Mouse (Mus musculus) kidney, adult 10 weeks (tissue): ENCODE results near the gene Anapc2. TPM values are rescaled to one million over a fixed set of nuclear protein-coding genes. Genes with fewer than 3 reads are reported as not detected.

Experiments
- polyA plus RNA-seq: library from polyadenylated mRNA; stranded (reverse); fragments of 350-450 nt; fragmentation: Illumina TruSeq; extraction: RNeasy Lipid Tissue Mini Kit (QIAGEN cat#74804); gene quantifications from one replicate; pipeline ENCODE4 v1.2.3, GENCODE M21; 2014; ENCODE audit warnings: low read depth, low replicate concordance

Gene Anapc2
- polyA plus RNA-seq, result 4.5 TPM

GRCm38 (mm10) chr2:25271827-25272511 is at the start of gene Anapc2, which contains the start of gene Ssna1:
TSS of gene Anapc2 (plus strand) at chr2:25272478.
TSS of gene Ssna1 (minus strand) at chr2:25272438.

GRCm38 (mm10) chr2:25224492-25224765 is 47.8 kb upstream of the Anapc2 start, which contains the start of gene Tubb4b:
TSS of gene Tubb4b (minus strand) at chr2:25224702.

GRCm38 (mm10) chr2:25234050-25234449 is 38.2 kb upstream of the Anapc2 start, which contains the start of gene Slc34a3:
TSS of gene Slc34a3 (minus strand) at chr2:25234364.

GRCm38 (mm10) chr2:25236614-25237013 is 35.7 kb upstream of the Anapc2 start, which contains the start of gene Rnf224:
TSS of gene Rnf224 (minus strand) at chr2:25236787.

GRCm38 (mm10) chr2:25242101-25242506 is 30.2 kb upstream of the Anapc2 start, which contains the start of the genes Rnf208 and Cysrt1:
TSS of gene Rnf208 (plus strand) at chr2:25242255.
TSS of gene Cysrt1 (minus strand) at chr2:25242452.

GRCm38 (mm10) chr2:25246183-25247072 is 25.9 kb upstream of the Anapc2 start, which contains the start of gene AL732309.1:
TSS of gene AL732309.1 (minus strand) at chr2:25246863.

GRCm38 (mm10) chr2:25255284-25255779 is 16.9 kb upstream of the Anapc2 start, which contains the start of gene Tmem203:
TSS of gene Tmem203 (plus strand) at chr2:25255439.

GRCm38 (mm10) chr2:25262291-25262767 is 9.9 kb upstream of the Anapc2 start, which contains the start of gene Tprn:
TSS of gene Tprn (plus strand) at chr2:25262618.

GRCm38 (mm10) chr2:25287927-25288649 is 15.8 kb downstream of the Anapc2 start, which contains the start of gene Tmem210:
TSS of gene Tmem210 (plus strand) at chr2:25288145.

GRCm38 (mm10) chr2:25289651-25290050 is 17.4 kb downstream of the Anapc2 start, which contains the start of gene Lrrc26:
TSS of gene Lrrc26 (plus strand) at chr2:25289915.

GRCm38 (mm10) chr2:25318971-25319773 is 46.9 kb downstream of the Anapc2 start, which contains the start of gene Grin1:
TSS of gene Grin1 (minus strand) at chr2:25319187.

GRCm38 (mm10) chr2:25332286-25333160 is 60.2 kb downstream of the Anapc2 start, which contains the start of gene Man1b1:
TSS of gene Man1b1 (plus strand) at chr2:25332338.

Other genes starting within 250 kb of the Anapc2 start
- 4.0 TPM for gene Nsmf, start 218.1 kb upstream of the Anapc2 start, polyA plus RNA-seq
- gene Entpd8, start 192.2 kb upstream of the Anapc2 start, polyA plus RNA-seq, result 4.9 TPM
- not detected for gene Noxa1, start 177.3 kb upstream of the Anapc2 start, polyA plus RNA-seq
- 3.8 TPM for gene Nrarp, start 91.7 kb upstream of the Anapc2 start, polyA plus RNA-seq
- 1.4 TPM for gene Tor4a, start 75.6 kb upstream of the Anapc2 start, polyA plus RNA-seq
- gene Nelfb, start 61.0 kb upstream of the Anapc2 start, polyA plus RNA-seq, result 5.2 TPM
- not detected for gene Stpg3, start 57.8 kb upstream of the Anapc2 start, polyA plus RNA-seq
- not detected for gene Fam166a, start 53.7 kb upstream of the Anapc2 start, polyA plus RNA-seq
- gene Tubb4b, start 47.8 kb upstream of the Anapc2 start, polyA plus RNA-seq, result 24.5 TPM
- 5.6 TPM for gene Slc34a3, start 38.1 kb upstream of the Anapc2 start, polyA plus RNA-seq
- not detected for gene Rnf224, start 35.7 kb upstream of the Anapc2 start, polyA plus RNA-seq
- not detected for gene Rnf208, start 30.2 kb upstream of the Anapc2 start, polyA plus RNA-seq
- gene Cysrt1, start 30.0 kb upstream of the Anapc2 start, polyA plus RNA-seq, result not detected
- 1.5 TPM for gene AL732309.1, start 25.6 kb upstream of the Anapc2 start, polyA plus RNA-seq
- gene Tmem203, start 17.0 kb upstream of the Anapc2 start, polyA plus RNA-seq, result 0.61 TPM
- 3.2 TPM for gene Tprn, start 9.9 kb upstream of the Anapc2 start, polyA plus RNA-seq
- 1.2 TPM for gene Ssna1, start within 50 bp of the Anapc2 start, polyA plus RNA-seq
- gene Tmem210, start 15.7 kb downstream of the Anapc2 start, polyA plus RNA-seq, result not detected
- gene Lrrc26, start 17.4 kb downstream of the Anapc2 start, polyA plus RNA-seq, result not detected
- gene Grin1, start 46.7 kb downstream of the Anapc2 start, polyA plus RNA-seq, result not detected
- gene Man1b1, start 59.9 kb downstream of the Anapc2 start, polyA plus RNA-seq, result 15.0 TPM
- 34.5 TPM for gene Dpp7, start 83.9 kb downstream of the Anapc2 start, polyA plus RNA-seq
- 3.9 TPM for gene Uap1l1, start 93.2 kb downstream of the Anapc2 start, polyA plus RNA-seq
- gene Sapcd2, start 99.8 kb downstream of the Anapc2 start, polyA plus RNA-seq, result not detected
- gene Entpd2, start 123.4 kb downstream of the Anapc2 start, polyA plus RNA-seq, result 0.36 TPM
- gene Npdc1, start 126.9 kb downstream of the Anapc2 start, polyA plus RNA-seq, result 4.3 TPM
- not detected for gene Fut7, start 150.8 kb downstream of the Anapc2 start, polyA plus RNA-seq
- gene Abca2, start 156.2 kb downstream of the Anapc2 start, polyA plus RNA-seq, result 0.77 TPM
- not detected for gene Clic3, start 184.4 kb downstream of the Anapc2 start, polyA plus RNA-seq
- gene Paxx, start 188.6 kb downstream of the Anapc2 start, polyA plus RNA-seq, result 2.2 TPM
- not detected for gene Ptgds, start 197.6 kb downstream of the Anapc2 start, polyA plus RNA-seq
- not detected for gene Lcn12, start 221.4 kb downstream of the Anapc2 start, polyA plus RNA-seq
- gene Fbxw5, start 228.3 kb downstream of the Anapc2 start, polyA plus RNA-seq, result 0.40 TPM
- 1.7 TPM for gene C8g, start 229.2 kb downstream of the Anapc2 start, polyA plus RNA-seq